Mouse (Mus musculus): ENCODE data around the gene Vmn1r39. TPM values are rescaled to one million over a fixed set of nuclear protein-coding genes. Genes with fewer than 3 reads are reported as not detected.
"Not testable (repeated sequence)": the region's sequence is repeated elsewhere in the genome, so short reads cannot be mapped to it uniquely, and the experiment has no call there.

Gene Vmn1r39
- not detected in 2 replicates for polyA plus RNA-seq (2016; fragmentation: Nextera tagmentation; extraction: Ambion mirVana)

DNA sequence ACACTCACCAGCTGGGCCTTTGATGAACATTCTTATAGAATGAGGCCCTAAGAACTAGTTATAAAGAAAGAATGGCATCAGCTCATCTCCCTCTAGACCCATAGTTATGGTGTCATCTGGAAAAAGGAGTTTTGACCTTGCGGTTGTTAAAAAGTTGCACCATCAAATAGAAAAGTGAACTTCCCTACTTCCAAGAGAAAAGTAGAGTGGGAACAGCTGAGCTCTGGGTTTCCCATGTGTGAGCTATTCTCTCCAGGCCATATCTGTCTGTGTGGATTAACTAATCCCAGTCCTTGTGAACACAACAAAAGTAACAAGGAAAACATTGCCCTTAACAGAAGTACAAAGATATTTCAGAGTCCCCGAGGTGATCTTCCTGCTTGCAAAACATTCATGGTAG lies at the start of gene Vmn1r39:
Vmn1r39 (minus strand) TSS at position 101 of the 400 bp plus-strand sequence.
- Histone ChIP-seq H3K9me3 (replicated peaks) (no peaks in the 10 kb centered on the region), H3K9ac (no peak within 1 kb of the TSS), H3K4me2 (no peak within 1 kb of the TSS), H3K4me1 (replicated peaks) (no peaks in the 10 kb centered on the region), H3K27ac (ENCODE audit: poor library complexity, severe bottlenecking) (no peak within 1 kb of the TSS), H3K36me3 (no peaks in the 10 kb centered on the region), H3K27me3 (replicated peaks) (no peaks in the 10 kb centered on the region), H3K4me3 (no peak within 1 kb of the TSS)
- WGBS: 80% methylated on average over 2 of the region's 2 CpGs
- ATAC-seq (ENCODE audit: insufficient number of reproducible peaks, low FRiP score): no peak

DNA sequence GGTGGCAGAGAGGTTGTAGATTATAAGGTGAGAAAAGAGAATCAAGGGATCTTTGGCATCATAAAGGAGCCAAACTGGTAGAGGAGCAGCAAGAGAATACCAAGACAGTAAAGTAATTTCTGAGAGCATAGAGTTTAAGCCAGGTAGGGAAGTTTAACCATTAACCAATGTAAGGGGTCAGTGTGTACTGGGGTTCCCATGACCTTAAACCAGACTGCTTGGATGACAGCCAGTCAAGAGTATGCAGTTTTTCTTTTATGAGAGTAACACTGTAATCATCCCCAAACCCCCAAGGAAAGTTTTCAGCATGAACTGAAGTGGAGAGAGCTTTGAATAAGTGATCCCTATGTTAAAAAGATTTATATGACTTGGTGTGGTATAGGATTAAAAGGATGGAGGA lies 49.0 kb upstream of the Vmn1r39 start:
- H3K4me3 ChIP-seq: no peak overlapping the region
- H3K9me3 ChIP-seq (replicated peaks): no peaks in the 10 kb centered on the region
- ATAC-seq (ENCODE audit: insufficient number of reproducible peaks, low FRiP score): no peak
- H3K4me1 ChIP-seq (replicated peaks): no peaks in the 10 kb centered on the region
- H3K27ac ChIP-seq (ENCODE audit: poor library complexity, severe bottlenecking): no peak overlapping the region
- H3K27me3 ChIP-seq (replicated peaks): no peaks in the 10 kb centered on the region
- H3K4me2 ChIP-seq: no peak overlapping the region
- H3K9ac ChIP-seq: no peak overlapping the region
- no peaks in the 10 kb centered on the region for H3K36me3 ChIP-seq

DNA sequence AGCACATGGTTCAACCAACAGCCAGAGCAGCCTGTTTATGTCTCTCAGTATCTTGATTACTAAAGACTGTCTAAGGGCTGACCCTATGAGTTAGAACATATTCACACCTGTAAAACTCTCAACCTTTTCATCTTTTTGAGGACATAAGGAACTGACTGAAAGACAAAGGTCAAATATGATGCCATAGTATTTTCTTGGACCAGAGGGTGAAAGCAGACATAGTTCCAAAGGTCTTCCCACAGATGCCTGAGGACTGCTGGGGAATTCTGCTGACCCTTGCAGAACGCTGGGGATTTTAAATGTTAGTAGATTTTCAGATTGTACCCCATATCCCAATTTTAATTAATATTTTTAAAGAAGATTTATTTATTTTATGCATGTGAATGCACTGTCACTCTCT lies 47.9 kb upstream of the Vmn1r39 start:
- Histone ChIP-seq H3K27ac (ENCODE audit: poor library complexity, severe bottlenecking) (no peak overlapping the region), H3K36me3 (no peaks in the 10 kb centered on the region), H3K4me2 (no peak overlapping the region), H3K27me3 (replicated peaks) (no peaks in the 10 kb centered on the region), H3K4me1 (replicated peaks) (no peaks in the 10 kb centered on the region), H3K9ac (no peak overlapping the region), H3K4me3 (no peak overlapping the region), H3K9me3 (replicated peaks) (no peaks in the 10 kb centered on the region)
- ATAC-seq (ENCODE audit: insufficient number of reproducible peaks, low FRiP score): no peak
- WGBS: 58% methylated on average over 1 of the region's 1 CpGs

DNA sequence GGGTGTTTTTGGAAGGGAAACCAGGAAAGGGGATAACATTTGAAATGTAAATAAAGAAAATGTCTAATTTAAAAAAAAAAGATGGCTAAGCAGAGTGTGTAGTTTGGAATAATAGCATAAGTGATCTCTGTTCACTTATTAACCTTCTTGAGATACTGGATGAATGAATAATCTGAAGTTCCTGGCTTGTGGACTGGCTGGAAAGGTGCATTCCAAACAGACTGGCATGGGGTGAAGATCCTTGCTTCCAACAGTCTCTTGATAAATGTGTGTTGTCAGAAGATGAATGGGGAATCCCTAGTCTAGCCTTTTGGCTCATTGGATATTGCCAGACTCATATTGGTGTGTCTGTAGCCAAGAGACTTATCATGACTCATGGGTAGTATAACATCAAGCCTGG lies 45.8 kb upstream of the Vmn1r39 start:
- no peaks in the 10 kb centered on the region for H3K4me1 ChIP-seq (replicated peaks)
- no peaks in the 10 kb centered on the region for H3K9me3 ChIP-seq (replicated peaks)
- no peak for ATAC-seq (ENCODE audit: insufficient number of reproducible peaks, low FRiP score)
- no peaks in the 10 kb centered on the region for H3K36me3 ChIP-seq
- no peak overlapping the region for H3K4me2 ChIP-seq
- no peak overlapping the region for H3K4me3 ChIP-seq
- H3K27me3 ChIP-seq (replicated peaks): no peaks in the 10 kb centered on the region
- no peak overlapping the region for H3K27ac ChIP-seq (ENCODE audit: poor library complexity, severe bottlenecking)
- no peak overlapping the region for H3K9ac ChIP-seq

DNA sequence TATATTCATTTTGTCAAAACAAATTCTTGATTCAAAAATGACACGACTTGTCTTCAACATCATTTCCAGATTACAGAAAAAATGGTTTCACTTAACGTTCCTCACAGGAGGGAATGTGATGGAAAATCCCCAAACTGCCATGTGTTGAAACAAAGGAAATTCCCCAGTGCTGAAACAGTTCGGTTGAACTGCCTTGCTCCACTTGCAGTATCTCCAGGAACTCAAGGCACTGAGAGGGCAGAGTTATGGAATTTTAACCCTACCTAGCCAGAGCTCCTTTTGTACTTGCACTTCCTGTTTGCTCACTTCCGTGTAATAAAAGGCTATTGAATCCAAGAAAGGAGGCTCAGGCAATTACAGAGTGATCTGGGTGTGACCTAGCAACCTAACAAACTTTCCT lies 38.5 kb upstream of the Vmn1r39 start:
- 18% methylated on average over 4 of the region's 4 CpGs for WGBS
- Histone ChIP-seq H3K9ac (no peak overlapping the region), H3K4me3 (no peak overlapping the region), H3K36me3 (no peaks in the 10 kb centered on the region), H3K9me3 (replicated peaks) (no peaks in the 10 kb centered on the region), H3K4me1 (replicated peaks) (peaks cover 10% of the 10 kb centered on the region), H3K27ac (ENCODE audit: poor library complexity, severe bottlenecking) (no peak overlapping the region), H3K4me2 (no peak overlapping the region), H3K27me3 (replicated peaks) (no peaks in the 10 kb centered on the region)
- ATAC-seq (ENCODE audit: insufficient number of reproducible peaks, low FRiP score): no peak

DNA sequence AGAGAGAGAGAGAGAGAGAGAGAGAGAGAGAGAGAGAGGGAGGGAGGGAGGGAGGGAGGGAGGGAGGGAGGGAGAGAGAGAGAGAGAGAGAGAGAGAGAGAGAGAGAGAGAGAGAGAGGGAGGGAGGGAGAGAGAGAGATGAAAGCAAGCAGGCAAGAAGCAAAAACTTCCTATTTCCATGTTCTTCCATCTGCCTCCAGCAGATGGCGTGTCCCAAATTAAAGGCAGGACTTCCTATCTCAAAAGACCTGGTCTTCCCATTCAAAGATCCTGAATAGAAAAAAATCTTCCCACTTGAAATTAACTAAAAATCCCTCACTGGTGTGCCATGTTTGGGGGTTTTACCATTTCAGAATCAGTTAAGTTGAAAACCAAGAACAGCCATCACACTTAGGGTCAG lies 30.2 kb upstream of the Vmn1r39 start:
- 4% methylated on average over 1 of the region's 1 CpGs for WGBS
- ATAC-seq (ENCODE audit: insufficient number of reproducible peaks, low FRiP score); H3K9ac ChIP-seq; H3K27me3 ChIP-seq (replicated peaks); H3K4me3 ChIP-seq; H3K4me1 ChIP-seq (replicated peaks); H3K9me3 ChIP-seq (replicated peaks); H3K4me2 ChIP-seq; H3K36me3 ChIP-seq; H3K27ac ChIP-seq (ENCODE audit: poor library complexity, severe bottlenecking): not testable (repeated sequence)

DNA sequence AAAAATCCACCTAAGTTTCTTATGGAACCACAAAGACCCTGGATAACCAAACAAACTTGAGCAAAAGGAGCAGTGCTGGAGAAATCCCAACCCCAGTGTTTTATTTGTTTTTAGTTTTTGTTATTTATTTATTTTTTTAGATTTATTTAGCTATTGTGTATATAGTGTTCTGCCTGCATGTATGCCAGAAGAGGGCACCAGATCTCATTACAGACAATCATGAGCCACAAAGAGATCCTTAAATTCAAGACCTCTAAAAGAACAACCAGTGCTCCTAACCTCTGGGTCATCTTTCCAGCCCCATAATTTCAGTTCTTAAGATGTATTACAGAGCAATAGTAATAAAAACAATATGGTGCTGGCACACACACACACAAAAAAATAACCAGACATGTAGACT lies 26.5 kb upstream of the Vmn1r39 start:
- no peak for ATAC-seq (ENCODE audit: insufficient number of reproducible peaks, low FRiP score)
- no peak overlapping the region for H3K4me2 ChIP-seq
- no peaks in the 10 kb centered on the region for H3K36me3 ChIP-seq
- no peaks in the 10 kb centered on the region for H3K27me3 ChIP-seq (replicated peaks)
- H3K9ac ChIP-seq: no peak overlapping the region
- no peaks in the 10 kb centered on the region for H3K9me3 ChIP-seq (replicated peaks)
- no peak overlapping the region for H3K4me3 ChIP-seq
- H3K27ac ChIP-seq (ENCODE audit: poor library complexity, severe bottlenecking): no peak overlapping the region
- no peaks in the 10 kb centered on the region for H3K4me1 ChIP-seq (replicated peaks)

DNA sequence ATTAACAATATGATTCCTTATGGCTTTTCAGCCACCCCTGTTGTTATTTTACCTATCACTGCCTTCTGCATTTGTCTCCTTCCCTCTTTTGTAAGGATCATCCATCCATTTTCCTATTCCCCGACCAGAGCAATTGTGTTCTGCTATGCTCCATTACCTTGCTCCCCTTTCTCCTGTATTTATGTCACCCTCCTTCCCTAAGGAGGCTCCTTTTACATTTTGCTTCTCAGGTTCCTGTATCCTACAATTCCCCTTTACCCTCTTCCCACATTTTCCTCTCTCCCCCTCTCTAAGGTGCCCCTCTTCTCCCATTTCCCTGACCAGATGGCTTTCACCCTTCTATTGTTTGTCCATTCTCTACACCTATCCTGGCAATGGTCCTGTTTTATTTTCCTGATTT lies 4.1 kb downstream of the Vmn1r39 start:
- H3K27ac ChIP-seq (ENCODE audit: poor library complexity, severe bottlenecking): no peak overlapping the region
- H3K4me3 ChIP-seq: no peak overlapping the region
- ATAC-seq (ENCODE audit: insufficient number of reproducible peaks, low FRiP score): no peak
- no peak overlapping the region for H3K9ac ChIP-seq
- H3K9me3 ChIP-seq (replicated peaks): no peaks in the 10 kb centered on the region
- H3K4me2 ChIP-seq: no peak overlapping the region
- H3K27me3 ChIP-seq (replicated peaks): no peaks in the 10 kb centered on the region
- 64% methylated on average over 1 of the region's 1 CpGs for WGBS
- H3K4me1 ChIP-seq (replicated peaks): no peaks in the 10 kb centered on the region
- no peaks in the 10 kb centered on the region for H3K36me3 ChIP-seq

DNA sequence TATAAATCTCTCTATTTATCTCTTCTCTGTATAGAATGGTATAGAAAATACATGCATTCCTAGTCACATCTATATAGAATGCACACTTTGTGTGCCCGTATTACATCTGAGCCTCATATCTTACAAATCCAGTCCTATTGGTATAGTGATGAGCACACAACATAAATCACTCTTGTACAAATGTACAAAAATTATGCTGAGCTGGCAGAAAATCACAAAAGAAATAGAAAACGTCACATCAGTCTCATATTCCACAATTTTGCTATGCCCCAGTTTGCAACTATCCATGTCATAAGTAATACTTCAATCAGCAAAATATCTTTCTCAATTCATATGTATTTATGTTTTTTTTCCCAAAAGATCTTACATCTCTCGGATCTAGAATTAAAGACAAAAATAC lies 4.7 kb downstream of the Vmn1r39 start:
- no peaks in the 10 kb centered on the region for H3K9me3 ChIP-seq (replicated peaks)
- 72% methylated on average over 3 of the region's 3 CpGs for WGBS

DNA sequence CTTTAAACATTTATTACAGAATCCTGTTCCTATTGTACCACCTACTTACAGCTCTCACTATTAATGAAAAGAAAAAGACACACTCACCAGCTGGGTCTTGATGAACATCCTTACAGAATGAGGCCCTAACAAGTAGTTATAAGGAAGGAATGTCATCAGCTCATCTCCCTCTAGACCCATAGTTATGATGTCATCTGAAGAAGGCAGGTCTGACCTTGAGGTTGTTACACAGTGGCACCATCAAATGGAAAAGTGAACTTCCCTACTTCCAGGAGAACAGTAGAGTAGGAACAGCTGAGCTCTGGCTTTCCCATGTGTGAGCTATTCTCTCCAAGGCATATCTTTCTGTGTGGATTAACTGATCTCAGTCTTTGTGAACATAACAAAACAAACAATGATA lies 27.9 kb downstream of the Vmn1r39 start, which contains the start of gene Vmn1r38:
Vmn1r38 (minus strand) TSS at position 101 of the 400 bp plus-strand sequence.
- not testable (repeated sequence) for H3K9me3 ChIP-seq (replicated peaks); H3K4me1 ChIP-seq (replicated peaks); H3K27me3 ChIP-seq (replicated peaks); H3K9ac ChIP-seq; H3K36me3 ChIP-seq; H3K4me2 ChIP-seq; H3K4me3 ChIP-seq; H3K27ac ChIP-seq (ENCODE audit: poor library complexity, severe bottlenecking); ATAC-seq (ENCODE audit: insufficient number of reproducible peaks, low FRiP score)

More for the DNA sequence above, 4.7 kb downstream of the Vmn1r39 start:
- Histone ChIP-seq H3K27me3 (replicated peaks) (no peaks in the 10 kb centered on the region), H3K4me2 (no peak overlapping the region), H3K4me3 (no peak overlapping the region), H3K36me3 (no peaks in the 10 kb centered on the region), H3K4me1 (replicated peaks) (no peaks in the 10 kb centered on the region), H3K9ac (no peak overlapping the region), H3K27ac (ENCODE audit: poor library complexity, severe bottlenecking) (no peak overlapping the region)
- ATAC-seq (ENCODE audit: insufficient number of reproducible peaks, low FRiP score): no peak

All from heart, embryonic 12.5 days (tissue).